Mouse (Mus musculus) right cerebral cortex, adult 18-20 months (tissue): ENCODE results near the gene Mbd6.

Experiments used
- DNase-seq: peaks from one replicate; pipeline ENCODE4 v3.0.0; 2022; ENCODE audit warnings: mixed read lengths

Gene Mbd6

DNA sequence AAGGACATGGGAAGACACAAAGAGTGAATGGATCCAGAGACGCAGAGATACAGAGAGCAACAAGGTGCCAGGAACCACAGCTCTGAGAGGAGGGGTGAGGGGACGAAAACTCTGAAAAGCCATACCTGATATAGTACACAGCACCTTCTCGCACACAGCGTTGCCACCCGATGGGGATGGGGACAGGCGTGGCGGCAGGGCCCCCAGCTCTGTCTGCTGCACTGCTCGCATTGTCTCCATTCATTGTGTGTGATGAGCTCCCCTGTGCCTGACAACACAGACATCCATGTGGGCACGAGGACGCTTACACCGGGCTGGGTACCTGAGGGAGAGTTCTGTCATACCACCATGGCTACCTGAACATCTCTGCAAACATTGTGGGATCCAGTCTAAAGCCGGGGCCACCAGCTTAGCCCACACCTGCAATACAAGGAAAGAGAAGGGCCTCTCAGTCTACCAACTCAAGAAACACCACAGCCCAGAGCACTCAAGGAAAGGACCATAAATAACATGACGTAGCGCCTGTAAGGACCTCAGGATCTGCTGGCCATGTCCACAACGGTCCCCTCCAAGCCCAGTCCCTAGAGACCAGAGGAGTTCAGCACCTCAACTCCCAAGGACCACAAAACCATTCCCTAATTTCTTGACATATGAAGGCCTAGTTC is 1.4 kb downstream of the Mbd6 start:
- no peak for DNase-seq

DNA sequence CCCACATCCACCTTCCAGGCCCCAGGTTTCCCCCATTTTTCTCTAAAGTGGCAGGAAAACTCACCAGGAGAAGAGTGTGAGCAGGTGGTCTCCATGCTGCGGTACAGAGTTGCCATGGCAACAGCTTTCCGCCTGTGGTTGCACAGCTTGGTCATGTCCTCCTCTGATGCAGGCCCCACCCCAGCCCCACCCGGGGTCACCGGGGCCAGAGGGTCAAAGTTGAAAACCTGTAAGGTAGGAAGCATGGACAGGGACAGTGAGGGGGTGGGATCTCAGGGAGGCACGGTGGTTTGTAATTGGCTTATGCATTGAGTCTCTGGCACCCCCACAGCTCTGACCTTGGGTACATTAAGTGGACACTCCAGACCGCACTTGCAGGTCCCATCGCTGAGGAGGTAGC is 2.1 kb downstream of the Mbd6 start:
- DNase-seq, result no peak

GRCm38 (mm10) chr10:127286194-127286593 is 2.6 kb downstream of the Mbd6 start:
- DNase-seq, result no peak

- no peak for DNase-seq
These were observed 3.2 kb downstream of the Mbd6 start for GRCm38 (mm10) chr10:127285644-127286043.

DNA sequence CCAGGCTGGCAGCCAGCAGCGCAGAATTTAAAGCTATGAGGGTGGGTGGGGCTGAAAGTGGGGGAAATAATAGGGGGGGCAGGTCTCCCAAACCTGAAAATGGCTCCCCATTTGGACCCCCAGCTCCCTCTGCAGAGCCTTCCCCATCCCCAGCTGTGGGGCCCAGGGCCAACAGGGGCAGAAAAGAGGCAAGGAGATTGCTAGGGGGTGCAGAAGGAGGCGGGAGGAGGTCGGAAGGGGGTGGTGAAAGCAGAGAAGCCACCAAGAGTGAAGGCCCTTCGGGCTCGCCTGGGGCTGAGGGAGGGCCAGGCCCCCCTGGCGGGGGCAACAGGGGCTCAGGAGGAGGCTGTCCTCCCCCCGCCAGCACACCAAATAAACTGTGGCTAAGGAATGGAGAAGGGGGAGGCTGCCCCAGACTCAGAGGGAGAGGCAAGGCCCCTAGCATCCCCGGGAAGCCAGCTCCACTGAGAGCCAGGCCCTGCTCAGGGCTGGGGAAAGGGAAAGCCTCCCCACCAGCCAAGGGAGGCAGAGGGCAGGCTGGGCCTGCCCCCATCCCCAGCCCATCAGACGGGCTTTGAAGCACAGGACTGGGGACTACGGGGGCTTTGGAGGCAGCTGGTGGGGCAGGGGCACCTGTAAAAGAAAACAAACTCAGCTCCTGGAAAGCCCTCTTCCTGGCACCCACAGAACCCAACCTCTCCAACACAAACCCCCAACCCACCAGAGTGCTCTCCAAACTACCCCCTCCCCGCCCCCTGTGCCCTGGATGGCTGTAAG is 3.9 kb downstream of the Mbd6 start:
- DNase-seq, result no peak

- DNase-seq, result no peak
These were observed 4.7 kb downstream of the Mbd6 start for GRCm38 (mm10) chr10:127284105-127284622.

- no peak for DNase-seq
These were observed 6.1 kb downstream of the Mbd6 start for GRCm38 (mm10) chr10:127282620-127283215.

DNA sequence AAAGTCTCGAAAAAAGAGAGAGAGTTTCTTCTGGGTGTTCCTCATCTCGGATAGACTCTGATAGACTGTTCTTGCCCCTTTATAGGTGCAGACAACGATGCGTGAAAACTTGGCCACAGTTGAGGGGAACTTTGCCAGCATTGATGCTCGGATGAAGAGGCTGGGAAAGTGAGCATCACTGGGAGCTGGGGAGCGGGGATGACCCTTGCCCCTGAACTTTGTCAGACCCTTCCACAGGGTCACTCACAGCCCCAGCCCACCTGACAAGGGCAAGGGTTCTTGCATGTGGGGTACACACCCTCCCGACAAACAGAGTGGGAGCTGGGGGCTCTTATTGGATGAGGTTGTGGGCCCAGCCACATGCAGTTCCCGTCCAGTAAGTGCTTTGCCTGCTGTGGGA is 7.5 kb downstream of the Mbd6 start:
- DNase-seq, result no peak

DNA sequence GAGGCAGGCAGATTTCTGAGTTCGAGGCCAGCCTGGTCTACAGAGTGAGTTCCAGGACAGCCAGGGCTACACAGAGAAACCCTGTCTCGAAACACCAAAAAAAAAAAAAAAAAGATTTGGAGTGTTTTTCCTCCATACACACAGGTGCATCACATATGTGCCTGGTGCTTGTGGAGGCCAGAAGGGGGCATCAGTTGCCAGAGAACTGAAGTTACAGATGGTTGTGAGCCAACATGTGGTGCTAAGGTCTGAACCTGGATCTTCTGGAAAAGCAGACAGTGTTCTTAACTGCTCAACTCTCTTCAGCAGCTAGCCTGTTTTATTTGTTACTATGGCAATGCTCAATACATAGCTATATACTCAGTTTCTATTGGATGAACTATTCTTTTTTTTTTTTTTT is 9.1 kb downstream of the Mbd6 start:
- no peak for DNase-seq

DNA sequence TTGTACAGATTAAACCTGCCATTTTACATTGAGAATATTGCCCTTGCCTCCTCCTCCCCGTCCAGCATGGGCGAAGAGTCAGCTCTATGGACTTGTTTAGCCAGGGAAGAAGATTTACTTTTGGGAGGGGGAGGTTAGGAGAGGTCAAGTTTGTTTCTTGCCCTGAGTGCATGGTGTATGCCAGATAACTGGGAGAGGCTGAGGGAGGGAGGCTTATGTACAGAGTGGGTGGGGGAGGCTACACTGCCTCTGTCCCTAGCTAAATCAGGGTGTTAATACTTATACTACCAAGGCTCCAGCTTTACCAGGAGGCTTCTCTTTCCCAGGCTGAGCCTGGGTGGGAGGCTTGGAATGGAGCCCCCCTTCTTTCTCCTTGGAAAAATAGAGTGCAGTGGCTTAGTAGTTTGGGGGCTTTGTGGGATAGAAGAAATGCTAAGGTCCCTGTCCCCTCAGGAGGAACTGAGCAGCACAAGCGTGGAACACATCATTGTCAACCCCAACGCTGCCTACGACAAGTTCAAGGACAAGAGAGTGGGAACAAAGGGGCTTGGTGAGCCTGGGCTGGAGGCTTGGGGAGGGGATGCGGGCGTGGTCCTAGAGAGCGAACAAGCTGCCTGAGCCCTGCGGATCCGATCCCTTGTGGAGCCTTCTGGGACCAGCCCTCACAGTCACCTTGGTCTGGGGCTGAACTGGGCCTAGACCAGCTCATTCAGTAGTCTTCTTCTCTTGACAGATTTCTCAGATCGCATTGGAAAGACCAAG is 14.4 kb downstream of the Mbd6 start:
- DNase-seq, result no peak

DNA sequence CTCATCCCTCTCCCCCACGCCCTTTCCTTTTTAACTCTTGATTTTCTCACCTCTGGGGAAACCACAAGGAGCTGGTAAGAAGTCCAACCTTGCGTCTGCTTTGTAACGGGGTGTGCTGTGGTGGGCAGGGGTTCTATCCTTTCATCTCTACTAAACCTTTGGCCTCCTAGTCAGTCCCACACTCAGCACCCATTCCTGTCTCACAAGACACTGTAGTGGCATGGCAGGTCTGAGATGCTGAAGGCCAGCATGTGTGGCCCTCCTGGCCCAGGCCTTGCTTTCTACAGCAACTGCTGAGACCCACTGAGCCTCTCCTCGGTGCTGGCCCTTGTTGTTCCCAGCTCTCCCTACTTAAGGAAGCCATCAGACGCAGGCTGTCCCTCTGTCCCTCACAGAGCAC is 16.4 kb downstream of the Mbd6 start:
- no peak for DNase-seq

DNA sequence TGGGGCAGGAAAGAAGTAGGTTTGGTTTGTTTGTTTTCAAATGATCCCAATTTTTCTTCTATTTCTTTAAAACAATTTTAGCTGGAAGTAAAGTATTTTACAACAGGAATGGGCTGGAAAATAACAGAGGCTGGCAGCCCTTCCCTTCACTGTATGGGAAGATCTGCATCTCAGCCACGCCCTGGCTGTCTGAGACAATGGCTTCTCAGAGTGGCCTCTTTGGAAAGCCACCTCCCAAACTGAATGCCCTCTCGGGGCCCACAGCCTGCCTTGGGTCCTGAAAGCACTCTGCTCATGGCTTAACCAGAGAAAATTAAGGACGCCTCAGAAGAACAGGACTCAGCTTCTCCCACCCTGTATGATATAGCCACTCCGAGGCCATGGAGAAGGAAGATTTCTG is 18.9 kb downstream of the Mbd6 start:
- DNase-seq, result no peak

GRCm38 (mm10) chr10:127269036-127269435 is 19.8 kb downstream of the Mbd6 start:
- DNase-seq, result no peak

DNA sequence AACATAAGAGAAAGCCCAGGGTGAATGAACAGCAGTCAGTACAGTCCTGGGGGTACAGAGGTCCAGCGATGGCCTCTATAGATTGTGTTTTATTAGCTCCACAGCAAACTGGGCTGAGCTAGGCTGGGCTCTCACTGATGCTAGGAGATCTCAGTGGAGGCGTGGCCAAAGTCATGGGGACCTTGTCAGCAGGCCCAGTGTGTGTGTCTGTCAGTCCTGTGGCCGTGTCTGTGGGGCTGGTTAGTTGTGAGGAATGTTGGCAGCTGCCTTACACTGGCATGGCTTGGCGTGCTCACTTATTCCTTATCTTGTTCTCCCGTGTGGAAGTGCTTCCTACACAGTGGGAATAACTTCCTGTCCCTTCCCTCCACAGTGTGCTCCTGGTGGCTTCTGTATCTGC is 20.4 kb downstream of the Mbd6 start:
- no peak for DNase-seq

DNA sequence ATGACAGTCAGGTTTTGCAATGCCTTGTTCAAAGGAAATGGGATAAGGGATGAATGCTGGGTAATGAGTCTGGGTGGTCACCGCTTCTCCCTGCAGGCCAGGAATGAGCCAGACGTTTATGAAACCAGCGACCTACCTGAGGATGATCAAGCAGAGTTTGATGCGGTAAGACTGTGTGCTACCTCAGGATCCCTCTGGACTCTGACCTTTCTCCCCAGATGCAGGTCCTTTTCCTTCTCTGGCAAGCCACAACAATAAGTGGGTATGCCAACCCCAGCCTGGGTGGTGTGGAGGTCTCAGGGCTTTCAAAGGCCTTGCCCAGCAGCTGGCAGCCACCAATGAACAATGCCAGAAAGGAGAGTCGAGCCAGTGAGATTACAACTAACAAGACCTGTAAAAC is 21.5 kb downstream of the Mbd6 start:
- no peak for DNase-seq

GRCm38 (mm10) chr10:127266112-127267091 is 22.4 kb downstream of the Mbd6 start, which contains the start of gene Dctn2:
TSS of gene Dctn2 (plus strand) at chr10:127266368.
- peak; percentile 97 for DNase-seq

GRCm38 (mm10) chr10:127265727-127266111 is 23.1 kb downstream of the Mbd6 start:
- no peak for DNase-seq

- no peak for DNase-seq
These were observed 23.8 kb downstream of the Mbd6 start for GRCm38 (mm10) chr10:127264971-127265370.

DNA sequence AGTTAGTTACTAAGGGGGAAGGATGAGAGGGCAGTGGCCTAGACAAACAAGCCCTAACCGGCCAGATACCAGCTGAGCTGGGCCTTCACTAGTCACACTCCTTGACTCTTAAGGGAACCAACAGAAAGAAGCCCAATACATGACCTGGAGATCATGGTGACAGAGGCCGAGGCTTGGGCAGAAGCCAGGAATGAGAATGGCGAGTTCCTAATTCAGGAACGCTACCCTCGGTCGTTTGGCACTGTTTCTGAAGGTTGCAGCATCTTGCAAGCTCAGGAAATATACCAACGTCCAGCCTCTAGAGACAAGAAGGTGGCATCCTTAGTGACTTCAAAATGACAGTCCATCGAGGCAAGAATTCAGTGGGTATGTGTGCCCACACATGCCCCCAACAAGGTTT is 24.5 kb downstream of the Mbd6 start:
- DNase-seq, result no peak

DNA sequence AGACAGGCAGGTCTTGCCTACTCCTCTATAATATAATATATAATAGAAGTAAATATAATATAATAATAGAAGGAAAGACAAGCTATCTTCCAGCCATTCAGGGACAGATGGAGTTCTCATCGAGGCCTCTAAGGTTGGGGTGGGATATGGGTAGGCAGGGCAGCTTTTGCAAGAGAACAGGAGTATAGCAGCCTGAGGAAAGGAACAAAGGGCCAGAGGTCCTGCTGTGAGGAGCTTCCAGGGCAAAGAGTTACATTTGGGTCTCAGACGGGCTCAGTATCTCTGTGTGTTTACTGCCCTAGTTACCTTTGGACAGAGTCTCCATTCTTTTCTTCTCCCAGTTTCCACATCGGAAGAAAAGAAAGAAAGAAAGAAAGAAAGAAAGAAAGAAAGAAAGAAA is 25.2 kb downstream of the Mbd6 start:
- DNase-seq, result no peak

GRCm38 (mm10) chr10:127262548-127263398 is 26.0 kb downstream of the Mbd6 start, which contains the start of gene Kif5a:
TSS of gene Kif5a (minus strand) at chr10:127263348.
- peak; percentile 83 for DNase-seq
